Mouse (Mus musculus) spleen, postnatal 10 days (tissue): Measurements from ENCODE around the gene Zcchc4.

Experiments used
- DNase-seq, 2 experiments: peaks; one replicate each; pipeline ENCODE4 v3.0.0; 2021 to 2022; ENCODE audit warnings: low spot score in 2 of 2

Gene Zcchc4

DNA sequence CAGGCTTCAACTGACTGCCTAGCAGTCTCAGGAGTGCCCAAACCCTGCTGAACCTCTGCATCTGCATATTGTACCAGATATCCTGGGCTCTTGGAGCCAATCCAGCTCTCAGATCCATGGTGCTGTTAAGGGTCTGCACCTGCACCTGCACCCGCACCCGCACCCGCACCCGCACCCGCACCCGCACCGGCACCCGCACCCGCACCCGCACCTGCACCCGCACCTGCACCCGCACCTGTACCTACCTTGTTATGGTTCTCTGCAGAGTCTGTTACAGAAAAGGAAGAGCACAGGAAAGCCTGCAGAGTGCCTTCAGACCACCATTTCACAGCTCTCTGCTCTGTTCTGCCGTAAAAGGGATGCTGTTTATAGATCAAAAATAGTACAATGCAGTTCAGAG is 96.8 kb downstream of the Zcchc4 start:
- no peak for DNase-seq
